ENCODE assay signal across 8 mouse cellular contexts in genomic region chr2:129800271-129800903, GRCm38 (mm10). TPM values are rescaled to one million over a fixed set of nuclear protein-coding genes. Genes with fewer than 3 reads are reported as not detected.
DNase-seq lines count a peak whose midpoint lies in the region; ATAC-seq and TF ChIP-seq lines count a peak whose summit lies in the region.

Stk35 (plus strand) TSS chr2:129800517.

- DNase-seq in CD8-positive naive resting alpha-beta T cell, adult 2 months (ENCODE audit: low read depth in 2 of 2, low spot score in 2 of 2) = peak; percentile 44 to 46
- DNase-seq in c-Kit-positive CD71-negative TER-119-negative erythroid progenitor cells, embryonic 14.5 days (ENCODE audit: low read depth) = peak; percentile 77
- DNase-seq in heart, postnatal 0 days (ENCODE audit: low spot score) = peak; percentile 86
- peak; percentile 90 to 95 for DNase-seq in kidney, postnatal 4 days

- peak; percentile 62 for TF ChIP-seq POLR2A in testis, adult 2 months (IDR thresholded peaks at IDR 0.05; ENCODE audit: control insufficient read depth, low read depth, low read length)

- peak within 1 kb of the TSS; percentile 94 for H3K9ac ChIP-seq in forebrain, embryonic 12.5 days
- peak within 1 kb of the TSS; percentile 87 for H3K9ac ChIP-seq in heart, postnatal 0 days (replicated peaks; ENCODE audit: low read depth, low read length)
- peak within 1 kb of the TSS; percentile 93 for H3K9ac ChIP-seq in liver, embryonic 16.5 days (ENCODE audit: low read depth, low read length)
- H3K9ac ChIP-seq in neural tube, embryonic 13.5 days = peak within 1 kb of the TSS; percentile 90

- H3K4me2 ChIP-seq in forebrain, embryonic 12.5 days = peak within 1 kb of the TSS; percentile 95
- H3K4me2 ChIP-seq in heart, postnatal 0 days (ENCODE audit: low read depth, low read length) = peak within 1 kb of the TSS; percentile 95
- H3K4me2 ChIP-seq in liver, embryonic 16.5 days (ENCODE audit: low read depth, low read length) = peak within 1 kb of the TSS; percentile 93
- peak within 1 kb of the TSS; percentile 85 for H3K4me2 ChIP-seq in neural tube, embryonic 13.5 days

- ATAC-seq in forebrain, embryonic 12.5 days (ENCODE audit: low FRiP score) = peak; percentile 89
- peak; percentile 88 for ATAC-seq in heart, postnatal 0 days (ENCODE audit: insufficient read depth, low read depth)
- peak; percentile 86 for ATAC-seq in liver, embryonic 16.5 days (ENCODE audit: low read depth)
- ATAC-seq in neural tube, embryonic 13.5 days (ENCODE audit: low read depth) = peak; percentile 88

- under 1% methylated on average over 63 of the region's 63 CpGs for WGBS in forebrain, embryonic 12.5 days
- under 1% methylated on average over 62 of the region's 63 CpGs for WGBS in heart, postnatal 0 days
- WGBS in liver, embryonic 16.5 days (ENCODE audit: insufficient replicate concordance) = under 1% methylated on average over 58 of the region's 63 CpGs
- WGBS in neural tube, embryonic 13.5 days = under 1% methylated on average over 63 of the region's 63 CpGs

- TF ChIP-seq CTCF in heart, postnatal 0 days (IDR thresholded peaks at IDR 0.05; ENCODE audit: low read depth) = peak; percentile 44
- 0 out of 2 replicates have a peak, but pooled peaks have one; percentile 5 for TF ChIP-seq CTCF in testis, adult 2 months (IDR thresholded peaks at IDR 0.05; ENCODE audit: control insufficient read depth, insufficient read depth, insufficient replicate concordance, low read depth, low read length)

- peaks cover 30% of the 10 kb centered on the region for H3K4me1 ChIP-seq in forebrain, embryonic 12.5 days
- H3K4me1 ChIP-seq in heart, postnatal 0 days (ENCODE audit: control insufficient read depth, insufficient read depth) = peaks cover 28% of the 10 kb centered on the region
- H3K4me1 ChIP-seq in liver, embryonic 16.5 days (ENCODE audit: control insufficient read depth, low read depth, low read length) = peaks cover 20% of the 10 kb centered on the region
- H3K4me1 ChIP-seq in neural tube, embryonic 13.5 days (replicated peaks) = peaks cover 37% of the 10 kb centered on the region
- H3K4me1 ChIP-seq in testis, adult 2 months (ENCODE audit: control insufficient read depth, insufficient read depth, low read length) = peaks cover 7% of the 10 kb centered on the region

- peak within 1 kb of the TSS; percentile 97 for H3K27ac ChIP-seq in forebrain, embryonic 12.5 days
- peak within 1 kb of the TSS; percentile 97 for H3K27ac ChIP-seq in heart, postnatal 0 days (ENCODE audit: low read depth)
- peak within 1 kb of the TSS; percentile 95 for H3K27ac ChIP-seq in liver, embryonic 16.5 days (ENCODE audit: low read length)
- peak within 1 kb of the TSS; percentile 98 for H3K27ac ChIP-seq in neural tube, embryonic 13.5 days (replicated peaks)
- H3K27ac ChIP-seq in testis, adult 2 months (ENCODE audit: control insufficient read depth, insufficient read depth, low read depth, low read length) = peak within 1 kb of the TSS; percentile 99

- TF ChIP-seq EP300 in heart, postnatal 0 days (IDR thresholded peaks at IDR 0.05; ENCODE audit: low read depth) = no peak

- peak within 1 kb of the TSS; percentile 93 for H3K4me3 ChIP-seq in forebrain, embryonic 12.5 days (replicated peaks)
- peak within 1 kb of the TSS; percentile 90 for H3K4me3 ChIP-seq in heart, postnatal 0 days (ENCODE audit: low read depth, low read length)
- peak within 1 kb of the TSS; percentile 94 for H3K4me3 ChIP-seq in liver, embryonic 16.5 days (ENCODE audit: low read depth, low read length)
- peak within 1 kb of the TSS; percentile 95 for H3K4me3 ChIP-seq in neural tube, embryonic 13.5 days
- peak within 1 kb of the TSS; percentile 99 for H3K4me3 ChIP-seq in testis, adult 2 months (ENCODE audit: control insufficient read depth, low read depth, low read length)

- peaks cover 24% of the 10 kb centered on the region; the same call in 1 of the 2 replicates for H3K36me3 ChIP-seq in forebrain, embryonic 12.5 days (replicated peaks)
- no peaks in the 10 kb centered on the region; the same call in 1 of the 2 replicates for H3K36me3 ChIP-seq in heart, postnatal 0 days (replicated peaks; ENCODE audit: control insufficient read depth, insufficient read depth, low read length)
- H3K36me3 ChIP-seq in liver, embryonic 16.5 days (ENCODE audit: control insufficient read depth, insufficient read depth) = no peaks in the 10 kb centered on the region; the same call in 1 of the 2 replicates
- H3K36me3 ChIP-seq in neural tube, embryonic 13.5 days = 0 out of 2 replicates have a peak, but pooled peaks cover 6% of the 10 kb centered on the region
- H3K36me3 ChIP-seq in testis, adult 2 months (ENCODE audit: control insufficient read depth, insufficient read depth, low read length) = no peaks in the 10 kb centered on the region; the same call in 1 of the 2 replicates

- no peaks in the 10 kb centered on the region for H3K27me3 ChIP-seq in forebrain, embryonic 12.5 days
- no peaks in the 10 kb centered on the region for H3K27me3 ChIP-seq in heart, postnatal 0 days (ENCODE audit: control insufficient read depth, insufficient read depth, low read length)
- H3K27me3 ChIP-seq in liver, embryonic 16.5 days (ENCODE audit: control insufficient read depth, insufficient read depth, low read depth, low read length) = no peaks in the 10 kb centered on the region
- no peaks in the 10 kb centered on the region for H3K27me3 ChIP-seq in neural tube, embryonic 13.5 days
- no peaks in the 10 kb centered on the region for H3K27me3 ChIP-seq in testis, adult 2 months (ENCODE audit: control insufficient read depth, insufficient read depth, low read length)

- H3K9me3 ChIP-seq in forebrain, embryonic 12.5 days = no peaks in the 10 kb centered on the region
- H3K9me3 ChIP-seq in heart, postnatal 0 days (replicated peaks; ENCODE audit: control insufficient read depth, low read length) = no peaks in the 10 kb centered on the region
- no peaks in the 10 kb centered on the region for H3K9me3 ChIP-seq in liver, embryonic 16.5 days (replicated peaks; ENCODE audit: control insufficient read depth, low read length)
- H3K9me3 ChIP-seq in neural tube, embryonic 13.5 days = no peaks in the 10 kb centered on the region

RNA-seq across cellular contexts. Expression of gene Stk35, which starts in this region (rescaled TPM):
- polyA plus RNA-seq in forebrain, embryonic 12.5 days (2016; fragmentation: Nextera tagmentation; extraction: Ambion mirVana) = 16.3 and 17.7 TPM in 2 replicates
- 11.0 and 11.1 TPM in 2 replicates for total RNA-seq in heart, postnatal 0 days (2014; rRNA removed; ENCODE audit: low replicate concordance)
- polyA plus RNA-seq in heart, postnatal 0 days (2015; fragmentation: Nextera tagmentation; extraction: Ambion mirVana) = 4.5 and 4.7 TPM in 2 replicates
- 3.1 TPM in 2 replicates for polyA plus RNA-seq in liver, embryonic 16.5 days (2015; fragmentation: Nextera tagmentation; extraction: Ambion mirVana)
- polyA plus RNA-seq in neural tube, embryonic 13.5 days (2015; fragmentation: Nextera tagmentation; extraction: Ambion mirVana) = 7.5 and 8.0 TPM in 2 replicates
- 129 and 130 TPM in 2 replicates for polyA plus RNA-seq in testis, adult 2 months (2012; rRNA removed)

Comparison
In these comparisons a context has a peak if more than half of its experiments do, and no peak if none do; other contexts are left out.
1. Peak in every context shown above with its lines: DNase-seq, ATAC-seq, H3K4me3 ChIP-seq and H3K27ac ChIP-seq.